Mouse (Mus musculus) liver, adult 2 months (tissue): ENCODE results near the gene 9330161L09Rik. TPM values are rescaled to one million over a fixed set of nuclear protein-coding genes. Genes with fewer than 3 reads are reported as not detected.

Experiments used
- DNase-seq: peaks from one replicate; pipeline ENCODE4 v3.0.0-alpha.2; 2011; ENCODE audit warnings: low read depth, low spot score; ENCODE audit errors: extremely low read depth
- H3K27ac ChIP-seq: fragments of 200-500 bp; replicated peaks from 2 replicates; pipeline ENCODE4 v1.5.1; 2012; ENCODE audit warnings: low read depth, mild to moderate bottlenecking, control low read depth, inconsistent platforms, low read length; ENCODE audit not compliant: insufficient read depth
- H3K27me3 ChIP-seq: fragments of 200-500 bp; 2 replicates; pipeline ENCODE4 v1.6.1; 2012; ENCODE audit warnings: mild to moderate bottlenecking, moderate library complexity, low read length, inconsistent platforms; ENCODE audit not compliant: control insufficient read depth, insufficient read depth
- H3K36me3 ChIP-seq: fragments of 200-500 bp; 2 replicates; pipeline ENCODE4 v1.6.1; 2012; ENCODE audit warnings: low read length, inconsistent platforms; ENCODE audit not compliant: control insufficient read depth, insufficient read depth
- H3K4me1 ChIP-seq: fragments of 200-500 bp; 2 replicates; pipeline ENCODE4 v1.6.1; 2011; ENCODE audit warnings: low read length; ENCODE audit not compliant: control insufficient read depth, insufficient read depth
- H3K4me3 ChIP-seq: fragments of 200-500 bp; 2 replicates; pipeline ENCODE4 v1.5.1; 2011; ENCODE audit warnings: low read depth, mild to moderate bottlenecking, control low read depth, low read length, moderate library complexity; ENCODE audit not compliant: insufficient read depth
- H3K79me2 ChIP-seq: fragments of 200-500 bp; 2 replicates; pipeline ENCODE4 v1.6.1; 2012; ENCODE audit warnings: inconsistent platforms, mild to moderate bottlenecking, low read length, moderate library complexity; ENCODE audit not compliant: control insufficient read depth, insufficient read depth
- H3K9ac ChIP-seq: fragments of 200-500 bp; 2 replicates; pipeline ENCODE4 v1.6.1; 2012; ENCODE audit warnings: low read depth, mild to moderate bottlenecking, control low read depth, inconsistent platforms, low read length
- CTCF ChIP-seq: fragments of 200-500 bp; IDR thresholded peaks from 2 replicates; pipeline ENCODE4 v1.5.1; 2011; ENCODE audit warnings: low read depth, low read length, control low read depth
- POLR2A ChIP-seq: fragments of 200-500 bp; IDR thresholded peaks from 2 replicates; pipeline ENCODE4 v1.6.1; 2011; ENCODE audit warnings: low read length, control low read depth; ENCODE audit not compliant: insufficient read depth; ENCODE audit errors: extremely low read depth
- WGBS: fragments of 180-500 bp; shearing (Covaris S2); methylation state at CpG from one replicate; pipeline ENCODE4 v1.1.7; 2018; 5-methylcytosine and 5-hydroxymethylcytosine counted together
- polyA plus RNA-seq: library from polyadenylated mRNA; depleted of rRNA; stranded (reverse); fragments of >200 nt; gene quantifications from 2 replicates; pipeline ENCODE4 v1.2.3, GENCODE M21; 2012
- total RNA-seq: library from RNA; depleted of rRNA; stranded (reverse); fragments of >200 nt; gene quantifications from 2 replicates; pipeline ENCODE4 v1.2.3, GENCODE M21; 2014

9330161L09Rik gene
- total and polyA plus RNA-seq, 2 experiments, result 0.20 to 0.46 TPM

- DNase-seq, result peak; percentile 47
- H3K79me2 ChIP-seq, result no peaks in the 10 kb centered on the region
- no peaks in the 10 kb centered on the region for H3K4me1 ChIP-seq
- no peak overlapping the region for H3K4me3 ChIP-seq
- WGBS, result 23% methylated on average over 6 of the region's 6 CpGs
- H3K9ac ChIP-seq, result no peak overlapping the region
- H3K27me3 ChIP-seq, result no peaks in the 10 kb centered on the region
- TF ChIP-seq CTCF, result peak; percentile 76
- TF ChIP-seq POLR2A, result no peak
- H3K27ac ChIP-seq, result no peak overlapping the region
- no peaks in the 10 kb centered on the region for H3K36me3 ChIP-seq
These were observed 35.9 kb downstream of the 9330161L09Rik start for GRCm38 (mm10) chr12:103371711-103372110.

- H3K79me2 ChIP-seq, result no peaks in the 10 kb centered on the region
- H3K36me3 ChIP-seq, result no peaks in the 10 kb centered on the region
- no peak overlapping the region for H3K4me3 ChIP-seq
- TF ChIP-seq POLR2A, result no peak
- no peak for TF ChIP-seq CTCF
- H3K27ac ChIP-seq, result no peak overlapping the region
- no peak for DNase-seq
- no peak overlapping the region for H3K9ac ChIP-seq
- 75% methylated on average over 4 of the region's 4 CpGs for WGBS
- H3K4me1 ChIP-seq, result no peaks in the 10 kb centered on the region
- no peaks in the 10 kb centered on the region for H3K27me3 ChIP-seq
These were observed 36.8 kb downstream of the 9330161L09Rik start for GRCm38 (mm10) chr12:103370861-103371260.

- H3K27ac ChIP-seq, result no peak overlapping the region
- 35% methylated on average over 2 of the region's 2 CpGs for WGBS
These were observed 38.8 kb downstream of the 9330161L09Rik start for GRCm38 (mm10) chr12:103368777-103369176.

GRCm38 (mm10) chr12:103368326-103368669 lies 39.3 kb downstream of the 9330161L09Rik start:
- H3K9ac ChIP-seq, result no peak overlapping the region
- TF ChIP-seq CTCF, result no peak
- no peak for TF ChIP-seq POLR2A
- 71% methylated on average over 7 of the region's 7 CpGs for WGBS

More at GRCm38 (mm10) chr12:103368777-103369176, 38.8 kb downstream of the 9330161L09Rik start:
- Histone ChIP-seq H3K4me1 (no peaks in the 10 kb centered on the region), H3K9ac (no peak overlapping the region), H3K79me2 (no peaks in the 10 kb centered on the region), H3K36me3 (no peaks in the 10 kb centered on the region), H3K27me3 (no peaks in the 10 kb centered on the region), H3K4me3 (no peak overlapping the region)
- DNase-seq, result no peak
- TF ChIP-seq CTCF, result no peak
- no peak for TF ChIP-seq POLR2A

GRCm38 (mm10) chr12:103367620-103368325 lies 39.8 kb downstream of the 9330161L09Rik start:
- DNase-seq, result no peak
- H3K36me3 ChIP-seq, result no peaks in the 10 kb centered on the region
- TF ChIP-seq POLR2A (no peak), CTCF (peak; percentile 84)
- no peaks in the 10 kb centered on the region for H3K79me2 ChIP-seq
- 28% methylated on average over 18 of the region's 18 CpGs for WGBS
- no peak overlapping the region for H3K4me3 ChIP-seq
- no peaks in the 10 kb centered on the region for H3K4me1 ChIP-seq
- no peak overlapping the region for H3K27ac ChIP-seq
- H3K9ac ChIP-seq, result no peak overlapping the region
- H3K27me3 ChIP-seq, result no peaks in the 10 kb centered on the region

More at GRCm38 (mm10) chr12:103368326-103368669, 39.3 kb downstream of the 9330161L09Rik start:
- H3K36me3 ChIP-seq, result no peaks in the 10 kb centered on the region
- no peaks in the 10 kb centered on the region for H3K79me2 ChIP-seq
- no peak for DNase-seq
- H3K4me3 ChIP-seq, result no peak overlapping the region
- no peaks in the 10 kb centered on the region for H3K27me3 ChIP-seq
- H3K4me1 ChIP-seq, result no peaks in the 10 kb centered on the region
- no peak overlapping the region for H3K27ac ChIP-seq

GRCm38 (mm10) chr12:103367171-103367570 lies 40.4 kb downstream of the 9330161L09Rik start:
- no peak overlapping the region for H3K9ac ChIP-seq
- H3K27me3 ChIP-seq, result no peaks in the 10 kb centered on the region
- no peak overlapping the region for H3K4me3 ChIP-seq
- 74% methylated on average over 2 of the region's 2 CpGs for WGBS
- TF ChIP-seq CTCF, result no peak
- no peak for TF ChIP-seq POLR2A
- no peaks in the 10 kb centered on the region for H3K4me1 ChIP-seq
- no peaks in the 10 kb centered on the region for H3K79me2 ChIP-seq
- no peaks in the 10 kb centered on the region for H3K36me3 ChIP-seq
- no peak overlapping the region for H3K27ac ChIP-seq
- no peak for DNase-seq
